Comparison of ENCODE assay signal across 9 mouse cellular contexts in genomic region chr5:113118695-113119094, GRCm38 (mm10). TPM values are rescaled to one million over a fixed set of nuclear protein-coding genes. Genes with fewer than 3 reads are reported as not detected.
DNase-seq lines count a peak whose midpoint lies in the region; ATAC-seq lines count a peak whose summit lies in the region.
"Had no signal": no experiment of that assay in that cellular context is flagged by ENCODE, and none has a peak within 500 bp of the region (broad histone marks: within the 10 kb centered on the region; RNA-seq: fewer than 3 reads in every experiment).

No protein-coding gene starts in this region.

- no peak overlapping the region for H3K4me2 ChIP-seq in midbrain, embryonic 16.5 days (ENCODE audit: low read length)
- H3K4me2 ChIP-seq in midbrain, embryonic 11.5 days, result no peak overlapping the region
- H3K4me2 ChIP-seq in stomach, embryonic 16.5 days (ENCODE audit: low read depth, low read length), result no peak overlapping the region

- DNase-seq in midbrain, embryonic 11.5 days (ENCODE audit: low spot score, missing footprints), result no peak
- peak; percentile 57 for DNase-seq in embryonic facial prominence, embryonic 10.5 days (ENCODE audit: low spot score)
- peak; percentile 29 to 46 for DNase-seq in kidney, postnatal 36 days
- DNase-seq in cerebellum, adult 8-10 months, result no peak
- no peak for DNase-seq in ovary, postnatal 14 days (ENCODE audit: low spot score)
- DNase-seq: gastrocnemius, postnatal 14 days; layer of hippocampus, adult 9-11 months had no signal

- no peak overlapping the region for H3K4me3 ChIP-seq in midbrain, embryonic 16.5 days (ENCODE audit: low read depth, low read length)
- no peak overlapping the region for H3K4me3 ChIP-seq in midbrain, embryonic 11.5 days (ENCODE audit: low read depth, low read length)
- no peak overlapping the region for H3K4me3 ChIP-seq in embryonic facial prominence, embryonic 10.5 days
- H3K4me3 ChIP-seq in stomach, embryonic 16.5 days (replicated peaks; ENCODE audit: low read length), result no peak overlapping the region

- H3K4me1 ChIP-seq in midbrain, embryonic 16.5 days (ENCODE audit: control insufficient read depth, insufficient read depth, low read length), result peaks cover 3% of the 10 kb centered on the region; the same call in 1 of the 2 replicates
- H3K4me1 ChIP-seq in midbrain, embryonic 11.5 days (ENCODE audit: control insufficient read depth, insufficient read depth, low read length), result peaks cover 6% of the 10 kb centered on the region; the same call in 1 of the 2 replicates
- peaks cover 79% of the 10 kb centered on the region for H3K4me1 ChIP-seq in embryonic facial prominence, embryonic 10.5 days
- H3K4me1 ChIP-seq in stomach, embryonic 16.5 days (ENCODE audit: control insufficient read depth, insufficient read depth, low read length), result peaks cover 56% of the 10 kb centered on the region

- H3K27ac ChIP-seq in midbrain, embryonic 16.5 days (ENCODE audit: low read length), result no peak overlapping the region
- no peak overlapping the region for H3K27ac ChIP-seq in midbrain, embryonic 11.5 days (ENCODE audit: low read depth, low read length)
- H3K27ac ChIP-seq in embryonic facial prominence, embryonic 10.5 days (replicated peaks), result peak overlapping the region; percentile 61
- H3K27ac ChIP-seq in stomach, embryonic 16.5 days (ENCODE audit: low read length), result peak overlapping the region; percentile 61

- H3K27me3 ChIP-seq in midbrain, embryonic 16.5 days (ENCODE audit: control insufficient read depth, insufficient read depth, low read depth, low read length), result no peaks in the 10 kb centered on the region
- no peaks in the 10 kb centered on the region for H3K27me3 ChIP-seq in midbrain, embryonic 11.5 days (ENCODE audit: control insufficient read depth, insufficient read depth, low read length)
- peaks cover 20% of the 10 kb centered on the region for H3K27me3 ChIP-seq in embryonic facial prominence, embryonic 10.5 days (replicated peaks; ENCODE audit: low read depth, poor library complexity, severe bottlenecking)
- H3K27me3 ChIP-seq in stomach, embryonic 16.5 days (ENCODE audit: control insufficient read depth, insufficient read depth, low read length), result no peaks in the 10 kb centered on the region

- H3K9me3 ChIP-seq in midbrain, embryonic 16.5 days (replicated peaks; ENCODE audit: control insufficient read depth, low read length, poor library complexity, severe bottlenecking), result no peaks in the 10 kb centered on the region
- H3K9me3 ChIP-seq in midbrain, embryonic 11.5 days (ENCODE audit: control insufficient read depth, low read length), result no peaks in the 10 kb centered on the region
- no peaks in the 10 kb centered on the region for H3K9me3 ChIP-seq in embryonic facial prominence, embryonic 10.5 days
- no peaks in the 10 kb centered on the region for H3K9me3 ChIP-seq in stomach, embryonic 16.5 days (replicated peaks; ENCODE audit: control insufficient read depth, low read length)

- 0 out of 2 replicates have a peak, but pooled peaks have one; percentile 55 for ATAC-seq in midbrain, embryonic 16.5 days
- no peak for ATAC-seq in midbrain, embryonic 11.5 days (ENCODE audit: low FRiP score)
- ATAC-seq in stomach, embryonic 16.5 days (ENCODE audit: insufficient read depth, low FRiP score), result peak; percentile 58

- no peaks in the 10 kb centered on the region for H3K36me3 ChIP-seq in midbrain, embryonic 16.5 days (ENCODE audit: control insufficient read depth, insufficient read depth, low read length)
- H3K36me3 ChIP-seq in midbrain, embryonic 11.5 days (ENCODE audit: control insufficient read depth, insufficient read depth, low read length), result no peaks in the 10 kb centered on the region
- no peaks in the 10 kb centered on the region for H3K36me3 ChIP-seq in embryonic facial prominence, embryonic 10.5 days (replicated peaks)
- no peaks in the 10 kb centered on the region for H3K36me3 ChIP-seq in stomach, embryonic 16.5 days (ENCODE audit: control insufficient read depth, insufficient read depth, low read length)

- 55% methylated on average over 6 of the region's 6 CpGs for WGBS in midbrain, embryonic 16.5 days
- 53% methylated on average over 6 of the region's 6 CpGs for WGBS in midbrain, embryonic 11.5 days
- WGBS in embryonic facial prominence, embryonic 10.5 days, result 41% methylated on average over 6 of the region's 6 CpGs
- WGBS in stomach, embryonic 16.5 days, result 35% methylated on average over 6 of the region's 6 CpGs

- H3K9ac ChIP-seq in midbrain, embryonic 16.5 days (ENCODE audit: low read depth, low read length), result no peak overlapping the region
- H3K9ac ChIP-seq in midbrain, embryonic 11.5 days (ENCODE audit: low read length), result no peak overlapping the region
- H3K9ac ChIP-seq in stomach, embryonic 16.5 days (ENCODE audit: low read length), result no peak overlapping the region; the same call in 1 of the 2 replicates

RNA-seq across cellular contexts. Expression of gene Crybb3, which starts 37.3 kb away (rescaled TPM):
- 0.60 and 2.3 TPM in 2 replicates for polyA plus RNA-seq in midbrain, embryonic 16.5 days (2015; fragmentation: Nextera tagmentation; extraction: Ambion mirVana)
- 0.18 TPM in 1 of 2 replicates, not detected in the other for polyA plus RNA-seq in midbrain, embryonic 11.5 days (2014; fragmentation: Nextera tagmentation; extraction: Ambion mirVana)
- polyA plus RNA-seq in embryonic facial prominence, embryonic 10.5 days (2016; fragmentation: Nextera tagmentation; extraction: Ambion mirVana), result 0.97 and 1.0 TPM in 2 replicates
- polyA plus RNA-seq in stomach, embryonic 16.5 days (2015; fragmentation: Nextera tagmentation; extraction: Ambion mirVana), result 0.85 and 1.2 TPM in 2 replicates

RNA-seq across cellular contexts. Expression of gene Crybb2, which starts 48.8 kb away (rescaled TPM):
- not detected in 2 replicates for polyA plus RNA-seq in midbrain, embryonic 16.5 days (2015; fragmentation: Nextera tagmentation; extraction: Ambion mirVana)
- polyA plus RNA-seq in midbrain, embryonic 11.5 days (2014; fragmentation: Nextera tagmentation; extraction: Ambion mirVana), result not detected in 2 replicates
- not detected in 2 replicates for polyA plus RNA-seq in embryonic facial prominence, embryonic 10.5 days (2016; fragmentation: Nextera tagmentation; extraction: Ambion mirVana)
- not detected in 2 replicates for polyA plus RNA-seq in stomach, embryonic 16.5 days (2015; fragmentation: Nextera tagmentation; extraction: Ambion mirVana)

Comparison
In these comparisons a context has a peak if more than half of its experiments do, and no peak if none do; other contexts are left out.
1. H3K27ac ChIP-seq: peak in embryonic facial prominence, embryonic 10.5 days (single experiment) and stomach, embryonic 16.5 days (single experiment); none in midbrain, embryonic 16.5 days (single experiment) and midbrain, embryonic 11.5 days (single experiment).
2. DNase-seq: peak in embryonic facial prominence, embryonic 10.5 days (single experiment) and kidney, postnatal 36 days (2 of 2); none in midbrain, embryonic 11.5 days (single experiment), cerebellum, adult 8-10 months (single experiment) and ovary, postnatal 14 days (single experiment).